Mouse (Mus musculus) embryonic stem cell, embryonic (primary cell): ENCODE results near the gene Micu2.

Source experiments
- CTCF ChIA-PET, 4 experiments: fragments of 300-600 bp in 2 of 4; fragments of 350-600 bp in 2 of 4; sonication (Branson Sonifier 250); formaldehyde crosslinking; loops; one replicate each; lab custom pipeline; 2022; ENCODE audit warnings: inconsistent platforms in 2 of 4; lab: Charles Lee
- POLR2A ChIA-PET, 4 experiments: fragments of 300-600 bp in 2 of 4; fragments of 350-600 bp in 2 of 4; sonication (Branson Sonifier 250); formaldehyde crosslinking; loops; one replicate each; lab custom pipeline; 2022; ENCODE audit warnings: antibody characterized with exemption in 4 of 4, inconsistent platforms in 1 of 4; lab: Charles Lee

Micu2 gene

DNA sequence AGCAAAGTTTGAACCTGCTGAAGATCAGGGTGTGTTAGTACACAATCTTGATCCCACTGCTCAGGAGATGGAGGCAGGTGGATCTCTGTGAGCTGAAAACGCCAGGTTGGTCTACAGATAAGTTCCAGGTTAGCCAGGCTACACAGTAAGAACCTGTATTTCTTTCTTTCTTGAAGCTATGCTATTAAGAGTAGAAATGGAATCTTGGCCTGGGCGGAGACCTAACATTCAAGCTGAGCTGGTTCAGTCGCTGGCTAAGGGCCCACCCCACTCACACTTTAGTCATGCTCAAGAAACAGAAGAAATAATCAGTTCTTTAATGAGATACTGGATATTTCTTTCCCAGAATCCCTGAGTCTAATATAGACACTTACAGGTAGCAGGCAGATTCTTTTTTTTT, 115.7 kb downstream of the Micu2 start:
- CTCF ChIA-PET = no interaction called here
- POLR2A ChIA-PET = interaction anchor here in 2 of 4 experiments (1.0 to 5.0 kb wide), 10 partner anchors 17 to 85 kb away, joined by 3 to 24 read pairs (median 4); partner anchors contain the start of genes Mrpl57 (in 1 of the 2), Sap18 (in 1 of the 2) and Ska3 (in 1 of the 2)

- CTCF ChIA-PET = interaction anchor here in 1 of 4 experiments (1.1 kb wide), 1 partner anchor 11 kb away, joined by 3 read pairs; no protein-coding TSS in a partner anchor
- POLR2A ChIA-PET = interaction anchor here in 2 of 4 experiments (0.8 to 5.0 kb wide), 16 partner anchors 8 to 85 kb away, joined by 3 to 24 read pairs (median 4); partner anchors contain the start of genes Mrpl57 (in 1 of the 2), Sap18 (in 1 of the 2), Ska3 (in 1 of the 2) and Zdhhc20 (in 1 of the 2)
Observed at GRCm38 (mm10) chr14:57882720-57883119, 116.3 kb downstream of the Micu2 start.

- ChIA-PET CTCF (interaction anchor here (0.7 to 1.7 kb wide), 4 partner anchors 8 to 611 kb away, joined by 3 to 5 read pairs (median 3); partner anchors contain the start of gene Zdhhc20 (in 1 of the 4)), POLR2A (interaction anchor here in 3 of 4 experiments (0.6 to 5.0 kb wide), 21 partner anchors 8 to 65 kb away, joined by 3 to 24 read pairs (median 5); partner anchors contain the start of gene Zdhhc20 (in 3 of the 3))
Observed at GRCm38 (mm10) chr14:57881793-57882192, 117.3 kb downstream of the Micu2 start.

DNA sequence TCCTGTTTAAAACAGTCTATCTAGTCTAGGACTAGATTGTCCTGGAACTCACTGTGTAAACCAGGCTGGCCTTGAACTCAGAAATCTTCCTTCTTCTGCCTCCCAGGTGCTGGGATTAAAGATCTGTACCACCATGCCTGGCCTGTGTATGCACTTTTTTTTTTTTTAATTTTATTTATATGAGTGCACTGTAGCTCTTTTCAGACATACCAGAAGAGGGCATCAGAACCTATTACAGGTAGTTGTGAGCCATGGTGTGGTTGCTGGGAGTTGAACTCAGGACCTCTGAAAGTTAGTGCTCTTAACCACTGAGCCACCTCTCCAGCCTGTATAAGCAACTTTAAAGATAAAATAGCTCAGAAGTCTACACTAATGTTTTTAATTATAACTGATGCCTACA, 118.0 kb downstream of the Micu2 start:
- ChIA-PET POLR2A (interaction anchor here (0.6 to 5.0 kb wide), 16 partner anchors 8 to 55 kb away, joined by 3 to 24 read pairs (median 4); partner anchors contain the start of gene Zdhhc20 (in 2 of the 4)), CTCF (interaction anchor here in 3 of 4 experiments (0.6 to 1.7 kb wide), 4 partner anchors 9 to 611 kb away, joined by 3 to 5 read pairs (median 3); partner anchors contain the start of gene Zdhhc20 (in 1 of the 3))

DNA sequence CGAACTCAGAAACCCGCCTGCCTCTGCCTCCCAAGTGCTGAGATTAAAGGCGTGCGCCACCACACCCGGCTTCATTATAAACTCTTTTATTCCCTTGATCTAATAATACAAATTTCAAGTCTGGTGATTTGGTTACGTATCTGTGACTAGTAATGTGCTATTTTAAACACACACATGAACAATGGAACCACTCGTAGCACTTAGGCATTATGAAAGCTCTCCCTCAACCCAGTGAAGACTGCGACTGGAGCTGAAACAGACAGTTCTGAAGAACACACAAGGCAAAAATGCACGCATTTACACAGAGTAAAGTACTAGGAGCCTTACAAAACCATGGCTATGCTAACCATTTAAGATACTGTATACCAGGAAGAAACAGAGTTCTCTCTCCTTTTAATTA, 121.1 kb downstream of the Micu2 start:
- POLR2A ChIA-PET = interaction anchor here in 2 of 4 experiments (0.7 to 3.6 kb wide), 3 partner anchors 11 to 145 kb away, joined by 3 to 16 read pairs (median 3); partner anchors contain the start of gene Zdhhc20 (in 1 of the 2)
- CTCF ChIA-PET = interaction anchor here in 1 of 4 experiments (0.6 kb wide), 1 partner anchor 94 kb away, joined by 3 read pairs; no protein-coding TSS in a partner anchor

DNA sequence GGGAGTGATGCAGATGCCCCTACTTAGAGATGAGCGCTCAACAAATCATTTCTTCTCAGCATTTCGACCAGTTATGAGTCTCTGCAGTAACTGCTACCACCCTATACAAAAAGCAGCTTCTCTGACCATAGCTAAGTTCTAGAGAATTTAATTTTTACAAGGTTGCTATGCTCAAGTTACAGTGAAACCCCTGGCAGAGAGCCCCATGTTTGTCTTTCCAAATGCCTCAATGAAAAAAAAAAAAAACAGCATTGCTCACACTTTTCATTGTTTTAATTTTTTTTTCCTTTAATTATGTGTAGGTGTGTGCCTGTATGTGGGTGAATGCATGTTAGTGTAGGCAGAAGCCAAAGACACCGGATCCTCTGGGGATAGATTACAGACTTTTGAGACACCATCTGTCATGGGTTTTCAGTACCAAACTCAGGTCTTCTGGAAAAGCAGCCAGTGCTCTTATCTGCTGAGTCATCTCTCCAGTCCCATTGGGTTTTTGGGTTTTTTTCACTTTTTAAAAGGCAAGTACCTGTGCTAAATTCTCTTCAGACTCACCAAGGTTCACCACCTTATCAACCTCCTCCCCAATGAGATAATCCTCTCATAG, 132.3 kb downstream of the Micu2 start:
- CTCF ChIA-PET = interaction anchor here in 3 of 4 experiments (0.6 to 1.0 kb wide), 3 partner anchors 9 to 120 kb away, joined by 3 to 4 read pairs (median 4); no protein-coding TSS in a partner anchor
- POLR2A ChIA-PET = interaction anchor here in 3 of 4 experiments (0.7 to 2.0 kb wide), 13 partner anchors 8 to 135 kb away, joined by 3 to 8 read pairs (median 4); partner anchors contain the start of gene Zdhhc20 (in 1 of the 3)
